Mouse (Mus musculus) small intestine, adult 2 months (tissue): ENCODE data around the gene Slc9a9.

Experiments
- CTCF ChIP-seq: fragments of 200-500 bp; IDR thresholded peaks from 2 replicates; pipeline ENCODE4 v1.5.1; 2012; ENCODE audit warnings: low read depth, mild to moderate bottlenecking, control low read depth, inconsistent platforms, low read length, moderate library complexity, mixed read lengths; ENCODE audit not compliant: insufficient replicate concordance, insufficient read length; ENCODE audit errors: extremely low read depth
- POLR2A ChIP-seq: fragments of 200-500 bp; IDR thresholded peaks from 2 replicates; pipeline ENCODE4 v1.6.1; 2012; ENCODE audit warnings: low read depth, mild to moderate bottlenecking, control low read depth, inconsistent platforms, low read length, moderate library complexity

DNA sequence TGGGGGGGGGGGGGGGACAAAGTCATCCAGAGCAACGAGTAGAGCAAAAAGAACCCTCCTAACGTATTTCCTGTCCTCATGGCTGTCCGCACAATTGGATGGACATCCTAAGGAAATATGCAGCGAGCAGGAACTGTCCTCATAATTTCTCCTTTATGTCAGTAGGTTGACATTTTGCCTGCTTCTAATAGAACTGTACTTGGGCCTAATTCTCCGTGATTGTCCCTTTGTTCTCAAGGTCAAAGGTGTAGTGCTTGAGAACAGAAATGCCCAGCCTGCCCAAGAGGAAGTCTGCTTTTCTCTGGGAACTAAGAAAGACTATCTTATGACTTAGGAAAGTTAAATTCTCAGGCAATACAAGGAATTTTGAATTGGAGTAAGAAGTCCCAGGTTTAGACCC, 514.7 kb downstream of the Slc9a9 start:
- TF ChIP-seq CTCF (no peak), POLR2A (no peak)
